Mouse (Mus musculus): ENCODE measurements around the gene Exoc2. TPM values are rescaled to one million over a fixed set of nuclear protein-coding genes. Genes with fewer than 3 reads are reported as not detected.

Exoc2 gene
- polyA plus RNA-seq, 1 experiment from 2014 or later: 46.2 TPM

GRCm38 (mm10) chr13:30786235-30787035, 187.5 kb downstream of the Exoc2 start:
- Histone ChIP-seq H3K36me3 (no peaks in the 10 kb centered on the region), H3K4me2 (replicated peaks) (no peak overlapping the region), H3K4me3 (no peak overlapping the region), H3K27ac (replicated peaks) (no peak overlapping the region), H3K9ac (replicated peaks) (no peak overlapping the region), H3K9me3 (no peaks in the 10 kb centered on the region), H3K27me3 (no peaks in the 10 kb centered on the region), H3K4me1 (no peaks in the 10 kb centered on the region)
- ATAC-seq (ENCODE audit: low FRiP score, low read depth): no peak
- 83% methylated on average over 5 of the region's 5 CpGs for WGBS

GRCm38 (mm10) chr13:30785423-30786040, 188.4 kb downstream of the Exoc2 start:
- H3K27ac ChIP-seq (replicated peaks): no peak overlapping the region
- H3K36me3 ChIP-seq: no peaks in the 10 kb centered on the region
- no peak overlapping the region for H3K4me3 ChIP-seq
- 90% methylated on average over 4 of the region's 4 CpGs for WGBS
- no peaks in the 10 kb centered on the region for H3K9me3 ChIP-seq
- H3K4me1 ChIP-seq: no peaks in the 10 kb centered on the region
- H3K27me3 ChIP-seq: no peaks in the 10 kb centered on the region
- no peak overlapping the region for H3K9ac ChIP-seq (replicated peaks)
- ATAC-seq (ENCODE audit: low FRiP score, low read depth): no peak
- no peak overlapping the region for H3K4me2 ChIP-seq (replicated peaks)

- Histone ChIP-seq H3K4me2 (replicated peaks) (no peak overlapping the region), H3K9me3 (no peaks in the 10 kb centered on the region), H3K4me1 (no peaks in the 10 kb centered on the region), H3K4me3 (no peak overlapping the region), H3K9ac (replicated peaks) (no peak overlapping the region), H3K27me3 (no peaks in the 10 kb centered on the region), H3K36me3 (no peaks in the 10 kb centered on the region), H3K27ac (replicated peaks) (no peak overlapping the region)
- no peak for ATAC-seq (ENCODE audit: low FRiP score, low read depth)
- WGBS: 60% methylated on average over 8 of the region's 8 CpGs
These were observed 191.5 kb downstream of the Exoc2 start for GRCm38 (mm10) chr13:30782419-30782818.

DNA sequence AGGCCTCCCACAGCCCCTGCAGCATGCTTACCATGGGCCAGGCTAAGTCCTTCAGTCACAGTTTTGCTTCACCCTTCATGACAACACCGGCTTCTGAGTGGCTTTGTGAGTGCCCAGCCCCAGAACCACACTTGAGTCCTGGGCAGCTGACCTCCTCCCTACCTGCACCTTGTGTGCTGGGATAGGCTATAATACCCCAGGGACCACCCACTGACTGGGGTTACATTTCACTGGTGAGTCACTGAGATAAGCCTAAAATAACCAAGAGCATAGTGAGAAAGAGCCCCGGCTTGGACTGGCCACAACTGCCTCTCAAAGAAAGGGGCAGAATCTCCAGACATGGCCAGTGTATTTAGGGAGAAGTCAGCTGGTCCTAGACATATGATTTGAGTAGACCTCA, 192.0 kb downstream of the Exoc2 start:
- no peak overlapping the region for H3K4me3 ChIP-seq
- H3K27me3 ChIP-seq: no peaks in the 10 kb centered on the region
- WGBS: 64% methylated on average over 2 of the region's 2 CpGs
- H3K4me1 ChIP-seq: no peaks in the 10 kb centered on the region
- no peaks in the 10 kb centered on the region for H3K36me3 ChIP-seq
- H3K9ac ChIP-seq (replicated peaks): no peak overlapping the region
- H3K9me3 ChIP-seq: no peaks in the 10 kb centered on the region
- no peak for ATAC-seq (ENCODE audit: low FRiP score, low read depth)
- H3K4me2 ChIP-seq (replicated peaks): no peak overlapping the region
- no peak overlapping the region for H3K27ac ChIP-seq (replicated peaks)

GRCm38 (mm10) chr13:30777678-30778179, 196.2 kb downstream of the Exoc2 start:
- Histone ChIP-seq H3K27me3 (no peaks in the 10 kb centered on the region), H3K4me3 (no peak overlapping the region), H3K4me2 (replicated peaks) (no peak overlapping the region), H3K36me3 (no peaks in the 10 kb centered on the region), H3K9me3 (no peaks in the 10 kb centered on the region), H3K9ac (replicated peaks) (no peak overlapping the region), H3K27ac (replicated peaks) (no peak overlapping the region), H3K4me1 (no peaks in the 10 kb centered on the region)
- WGBS: 79% methylated on average over 11 of the region's 11 CpGs
- ATAC-seq (ENCODE audit: low FRiP score, low read depth): no peak

DNA sequence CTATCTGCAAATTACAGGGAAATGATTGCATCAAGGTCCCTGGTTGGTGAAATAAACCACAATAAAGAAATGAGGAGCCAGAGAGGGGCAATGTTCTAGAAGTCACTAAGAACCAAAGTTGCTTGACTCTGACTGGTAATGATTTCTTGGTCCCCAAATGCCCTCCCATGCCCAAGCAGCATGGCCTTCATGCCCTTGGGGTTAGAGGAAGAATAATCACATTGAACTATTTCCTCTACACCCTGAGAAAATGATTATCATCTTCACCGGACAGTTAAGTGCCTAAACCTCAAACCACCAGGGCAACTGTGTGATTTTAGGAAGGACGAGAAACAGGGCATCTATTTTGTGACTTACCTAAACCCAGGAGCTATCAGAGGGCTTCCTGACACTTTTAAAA, 197.9 kb downstream of the Exoc2 start:
- no peak overlapping the region for H3K27ac ChIP-seq (replicated peaks)
- H3K36me3 ChIP-seq: no peaks in the 10 kb centered on the region
- no peak overlapping the region for H3K4me3 ChIP-seq
- WGBS: 85% methylated on average over 2 of the region's 2 CpGs
- H3K9me3 ChIP-seq: no peaks in the 10 kb centered on the region
- no peak overlapping the region for H3K9ac ChIP-seq (replicated peaks)
- ATAC-seq (ENCODE audit: low FRiP score, low read depth): no peak
- no peaks in the 10 kb centered on the region for H3K27me3 ChIP-seq
- no peaks in the 10 kb centered on the region for H3K4me1 ChIP-seq
- no peak overlapping the region for H3K4me2 ChIP-seq (replicated peaks)

- Histone ChIP-seq H3K4me3 (no peak overlapping the region), H3K9me3 (no peaks in the 10 kb centered on the region), H3K27me3 (no peaks in the 10 kb centered on the region), H3K4me2 (replicated peaks) (no peak overlapping the region), H3K9ac (replicated peaks) (no peak overlapping the region), H3K36me3 (no peaks in the 10 kb centered on the region), H3K4me1 (no peaks in the 10 kb centered on the region), H3K27ac (replicated peaks) (no peak overlapping the region)
- no peak for ATAC-seq (ENCODE audit: low FRiP score, low read depth)
- 92% methylated on average over 6 of the region's 6 CpGs for WGBS
These were observed 206.3 kb downstream of the Exoc2 start for GRCm38 (mm10) chr13:30767477-30768127.

- 100% methylated on average over 5 of the region's 5 CpGs for WGBS
- Histone ChIP-seq H3K4me1 (no peaks in the 10 kb centered on the region), H3K4me2 (replicated peaks) (no peak overlapping the region), H3K36me3 (no peaks in the 10 kb centered on the region), H3K4me3 (no peak overlapping the region), H3K27ac (replicated peaks) (no peak overlapping the region), H3K9ac (replicated peaks) (no peak overlapping the region), H3K27me3 (no peaks in the 10 kb centered on the region), H3K9me3 (no peaks in the 10 kb centered on the region)
- ATAC-seq (ENCODE audit: low FRiP score, low read depth): no peak
These were observed 207.0 kb downstream of the Exoc2 start for GRCm38 (mm10) chr13:30766636-30767476.

GRCm38 (mm10) chr13:30765906-30766305, 208.0 kb downstream of the Exoc2 start:
- H3K4me2 ChIP-seq (replicated peaks): no peak overlapping the region
- 90% methylated on average over 5 of the region's 5 CpGs for WGBS

GRCm38 (mm10) chr13:30764014-30764740, 209.7 kb downstream of the Exoc2 start:
- Histone ChIP-seq H3K4me2 (replicated peaks) (no peak overlapping the region), H3K4me1 (no peaks in the 10 kb centered on the region), H3K36me3 (no peaks in the 10 kb centered on the region), H3K9me3 (no peaks in the 10 kb centered on the region), H3K4me3 (no peak overlapping the region), H3K27ac (replicated peaks) (no peak overlapping the region), H3K27me3 (no peaks in the 10 kb centered on the region), H3K9ac (replicated peaks) (no peak overlapping the region)
- 83% methylated on average over 8 of the region's 8 CpGs for WGBS
- no peak for ATAC-seq (ENCODE audit: low FRiP score, low read depth)

More at GRCm38 (mm10) chr13:30765906-30766305, 208.0 kb downstream of the Exoc2 start:
- no peak overlapping the region for H3K4me3 ChIP-seq
- no peak overlapping the region for H3K9ac ChIP-seq (replicated peaks)
- H3K4me1 ChIP-seq: no peaks in the 10 kb centered on the region
- H3K9me3 ChIP-seq: no peaks in the 10 kb centered on the region
- no peak for ATAC-seq (ENCODE audit: low FRiP score, low read depth)
- H3K27ac ChIP-seq (replicated peaks): no peak overlapping the region
- H3K27me3 ChIP-seq: no peaks in the 10 kb centered on the region
- H3K36me3 ChIP-seq: no peaks in the 10 kb centered on the region

Measured in midbrain, embryonic 12.5 days (tissue).